Mouse (Mus musculus): ENCODE data around the gene H2al2c. TPM values are rescaled to one million over a fixed set of nuclear protein-coding genes. Genes with fewer than 3 reads are reported as not detected.
"Not testable (repeated sequence)": the region's sequence is repeated elsewhere in the genome, so short reads cannot be mapped to it uniquely, and the experiment has no call there.

H2al2c gene
- polyA plus RNA-seq (2015; fragmentation: Nextera tagmentation; extraction: Ambion mirVana), result not detected in 2 replicates

DNA sequence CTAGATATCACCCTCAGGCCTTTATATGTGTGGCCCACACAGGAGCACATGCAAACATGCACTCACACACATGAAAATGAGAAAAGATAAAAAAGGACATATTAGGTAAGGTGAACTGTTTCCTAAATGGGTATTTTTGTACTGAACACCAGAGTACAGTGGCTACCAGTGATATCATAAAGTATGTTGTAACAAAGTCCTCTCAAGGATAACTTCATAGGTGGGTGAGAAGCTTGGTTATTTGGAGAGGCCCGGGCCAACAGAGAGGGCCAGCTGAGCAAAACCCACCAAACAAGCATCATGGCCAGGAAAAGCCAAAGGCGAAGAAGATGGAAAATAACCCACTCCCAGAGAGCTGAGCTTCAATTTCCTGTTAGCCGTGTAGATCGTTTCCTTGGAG, at the start of gene H2al2c:
Gene H2al2c (plus strand): TSS at position 301 of the 400 bp plus-strand sequence.
- ATAC-seq (ENCODE audit: low read depth); H3K9me3 ChIP-seq; H3K4me3 ChIP-seq; H3K4me1 ChIP-seq (replicated peaks); H3K27ac ChIP-seq (replicated peaks); H3K4me2 ChIP-seq; H3K36me3 ChIP-seq; H3K27me3 ChIP-seq; H3K9ac ChIP-seq: not testable (repeated sequence)
- no CpG with 5 or more reads among the region's 4 CpGs for WGBS

Other genes starting within 250 kb of the H2al2c start
- not detected in 2 replicates for gene Sry, start 64.6 kb downstream of the H2al2c start, polyA plus RNA-seq (2015; fragmentation: Nextera tagmentation; extraction: Ambion mirVana)
- gene H2al2b, start 121.6 kb downstream of the H2al2c start, polyA plus RNA-seq (2015; fragmentation: Nextera tagmentation; extraction: Ambion mirVana), result not detected in 2 replicates
- 0.20 TPM in 1 of 2 replicates, not detected in the other for gene Gm4064, start 197.1 kb downstream of the H2al2c start, polyA plus RNA-seq (2015; fragmentation: Nextera tagmentation; extraction: Ambion mirVana)
- gene Rbmy, start 231.6 kb downstream of the H2al2c start, polyA plus RNA-seq (2015; fragmentation: Nextera tagmentation; extraction: Ambion mirVana), result not detected in 2 replicates
- gene Gm10256, start 231.6 kb downstream of the H2al2c start, polyA plus RNA-seq (2015; fragmentation: Nextera tagmentation; extraction: Ambion mirVana), result not detected in 2 replicates

All from neural tube, embryonic 13.5 days (tissue).